Mouse (Mus musculus) E14TG2a.4 (cell line): ENCODE results near the gene Rhot2.
A peak's percentile ranks its signal among the peaks of the same experiment; 100 is the strongest.

ENCODE experiments used
- H3K27me3 ChIP-seq: 2 replicates; pipeline ENCODE4 v1.6.1; 2014; ENCODE audit warnings: low read length, control low read depth; ENCODE audit not compliant: insufficient read depth
- H3K36me3 ChIP-seq: 2 replicates; pipeline ENCODE4 v1.6.1; 2014; ENCODE audit warnings: low read length, control low read depth; ENCODE audit not compliant: insufficient read depth
- H3K4me1 ChIP-seq: replicated peaks from 2 replicates; pipeline ENCODE4 v1.6.1; 2014; ENCODE audit warnings: low read depth, low read length, control low read depth
- H3K4me3 ChIP-seq: replicated peaks from 2 replicates; pipeline ENCODE4 v1.5.1; 2014; ENCODE audit warnings: mild to moderate bottlenecking, low read length
- H3K9me3 ChIP-seq: 2 replicates; pipeline ENCODE4 v1.6.1; 2014; ENCODE audit warnings: low read length, control low read depth
- CTCF ChIP-seq: conservative IDR thresholded peaks from 2 replicates; pipeline ENCODE4 v1.5.1; 2014; ENCODE audit warnings: low read length
- NANOG ChIP-seq: IDR thresholded peaks from 2 replicates; pipeline ENCODE4 v1.6.1; 2014; ENCODE audit warnings: borderline replicate concordance, low read length, mixed read lengths
- POU5F1 ChIP-seq: IDR thresholded peaks from 2 replicates; pipeline ENCODE4 v1.6.1; 2014; ENCODE audit warnings: low read length, borderline replicate concordance

Gene Rhot2

GRCm38 (mm10) chr17:25827011-25827410 lies 17.6 kb downstream of the Rhot2 start:
- Histone ChIP-seq H3K27me3 (no peaks in the 10 kb centered on the region), H3K4me1 (peaks cover 85% of the 10 kb centered on the region), H3K36me3 (peaks cover 65% of the 10 kb centered on the region), H3K9me3 (no peaks in the 10 kb centered on the region), H3K4me3 (0 out of 2 replicates have a peak overlapping the region, but pooled peaks have one; percentile 95)
- TF ChIP-seq POU5F1 (no peak), NANOG (no peak), CTCF (no peak)

- no peak for TF ChIP-seq NANOG
- TF ChIP-seq POU5F1 = no peak
- TF ChIP-seq CTCF = no peak
- Histone ChIP-seq H3K27me3 (no peaks in the 10 kb centered on the region), H3K4me3 (peak overlapping the region; percentile 55), H3K4me1 (peaks cover 76% of the 10 kb centered on the region), H3K9me3 (no peaks in the 10 kb centered on the region), H3K36me3 (peaks cover 55% of the 10 kb centered on the region)
These were observed 18.6 kb downstream of the Rhot2 start for GRCm38 (mm10) chr17:25825984-25826570.

GRCm38 (mm10) chr17:25825311-25825710 lies 19.3 kb downstream of the Rhot2 start:
- H3K27me3 ChIP-seq = no peaks in the 10 kb centered on the region
- TF ChIP-seq CTCF = no peak
- H3K36me3 ChIP-seq = peaks cover 48% of the 10 kb centered on the region
- peak overlapping the region; percentile 55 for H3K4me3 ChIP-seq
- no peaks in the 10 kb centered on the region for H3K9me3 ChIP-seq
- peaks cover 68% of the 10 kb centered on the region for H3K4me1 ChIP-seq

- no peak for TF ChIP-seq NANOG
- no peak for TF ChIP-seq POU5F1
- no peak for TF ChIP-seq CTCF
- Histone ChIP-seq H3K4me3 (peak overlapping the region; percentile 93), H3K9me3 (no peaks in the 10 kb centered on the region), H3K27me3 (no peaks in the 10 kb centered on the region), H3K36me3 (peaks cover 40% of the 10 kb centered on the region), H3K4me1 (peaks cover 68% of the 10 kb centered on the region)
These were observed 20.1 kb downstream of the Rhot2 start for GRCm38 (mm10) chr17:25824362-25825142.

GRCm38 (mm10) chr17:25823452-25823851 lies 21.2 kb downstream of the Rhot2 start, which contains the start of gene Wdr24:
Wdr24 (plus strand) TSS chr17:25823627.
- H3K9me3 ChIP-seq = no peaks in the 10 kb centered on the region
- H3K4me1 ChIP-seq = peaks cover 70% of the 10 kb centered on the region
- TF ChIP-seq NANOG = no peak
- TF ChIP-seq POU5F1 = no peak
- no peak for TF ChIP-seq CTCF
- peak within 1 kb of the TSS; percentile 93 for H3K4me3 ChIP-seq
- peaks cover 9% of the 10 kb centered on the region for H3K27me3 ChIP-seq
- H3K36me3 ChIP-seq = peaks cover 37% of the 10 kb centered on the region

- peak overlapping the region; percentile 82 for H3K4me3 ChIP-seq
- H3K9me3 ChIP-seq = no peaks in the 10 kb centered on the region
- no peaks in the 10 kb centered on the region for H3K36me3 ChIP-seq
- H3K27me3 ChIP-seq = peaks cover 51% of the 10 kb centered on the region
- peaks cover 49% of the 10 kb centered on the region for H3K4me1 ChIP-seq
- no peak for TF ChIP-seq POU5F1
- TF ChIP-seq NANOG = no peak
- no peak for TF ChIP-seq CTCF
These were observed 25.5 kb downstream of the Rhot2 start for GRCm38 (mm10) chr17:25818851-25819780.

- peaks cover 60% of the 10 kb centered on the region for H3K27me3 ChIP-seq
- no peak overlapping the region for H3K4me3 ChIP-seq
These were observed 27.0 kb downstream of the Rhot2 start for GRCm38 (mm10) chr17:25817662-25818061.

GRCm38 (mm10) chr17:25813471-25813870 lies 31.2 kb downstream of the Rhot2 start:
- 0 out of 2 replicates have a peak, but pooled peaks cover 8% of the 10 kb centered on the region for H3K9me3 ChIP-seq
- H3K4me1 ChIP-seq = peaks cover 34% of the 10 kb centered on the region
- peaks cover 91% of the 10 kb centered on the region for H3K27me3 ChIP-seq
- H3K4me3 ChIP-seq = peak overlapping the region; percentile 51
- TF ChIP-seq CTCF (peak; percentile 38), POU5F1 (no peak), NANOG (no peak)
- H3K36me3 ChIP-seq = no peaks in the 10 kb centered on the region

More at GRCm38 (mm10) chr17:25817662-25818061, 27.0 kb downstream of the Rhot2 start:
- H3K36me3 ChIP-seq = no peaks in the 10 kb centered on the region
- H3K9me3 ChIP-seq = 0 out of 2 replicates have a peak, but pooled peaks cover 6% of the 10 kb centered on the region
- peaks cover 45% of the 10 kb centered on the region for H3K4me1 ChIP-seq
- no peak for TF ChIP-seq NANOG
- no peak for TF ChIP-seq POU5F1
- TF ChIP-seq CTCF = no peak
